Mouse (Mus musculus) left cerebral cortex, adult 18-20 months (tissue): ENCODE measurements around the gene B230104I21Rik. TPM values are rescaled to one million over a fixed set of nuclear protein-coding genes. Genes with fewer than 3 reads are reported as not detected.

Experiments
- DNase-seq, 2 experiments: peaks; one replicate each; pipeline ENCODE4 v3.0.0; 2021 to 2022; ENCODE audit warnings: low spot score in 2 of 2, mixed read lengths in 1 of 2
- total RNA-seq, 2 experiments: library from RNA; stranded (reverse); gene quantifications; 2 replicates each; pipeline ENCODE4 v1.2.3; 2021

The B230104I21Rik gene
- total RNA-seq, 2 experiments from 2014 or later: not detected

DNA sequence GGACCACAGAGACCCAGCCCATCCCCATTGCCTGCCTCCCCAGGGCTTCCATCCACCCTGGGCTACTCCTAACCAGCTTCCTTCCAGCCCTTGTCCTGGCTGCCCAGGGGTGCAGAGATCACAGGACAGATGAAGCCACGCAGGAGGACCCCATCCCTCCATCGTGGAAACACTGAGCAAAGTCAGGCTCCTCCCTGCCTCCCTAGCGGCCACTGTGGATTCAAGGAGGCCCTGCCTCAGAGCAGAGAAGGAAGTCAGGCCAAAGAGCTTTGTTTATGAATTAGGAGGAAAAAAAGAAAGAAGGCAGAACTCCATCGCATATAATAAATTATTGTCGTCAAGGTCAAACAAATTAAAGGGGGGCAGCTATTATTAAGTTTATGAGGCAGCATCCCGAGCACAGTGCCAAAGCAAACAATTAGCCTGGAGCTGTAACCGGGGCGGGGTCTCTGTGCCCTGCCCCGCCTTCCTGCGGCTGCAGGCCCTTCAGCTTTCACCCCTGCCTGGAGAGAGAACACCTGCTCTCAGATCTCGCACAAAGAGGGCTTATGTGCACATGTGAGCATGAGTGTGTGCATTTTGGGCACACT, 12.4 kb downstream of the B230104I21Rik start:
- no peak for DNase-seq

DNA sequence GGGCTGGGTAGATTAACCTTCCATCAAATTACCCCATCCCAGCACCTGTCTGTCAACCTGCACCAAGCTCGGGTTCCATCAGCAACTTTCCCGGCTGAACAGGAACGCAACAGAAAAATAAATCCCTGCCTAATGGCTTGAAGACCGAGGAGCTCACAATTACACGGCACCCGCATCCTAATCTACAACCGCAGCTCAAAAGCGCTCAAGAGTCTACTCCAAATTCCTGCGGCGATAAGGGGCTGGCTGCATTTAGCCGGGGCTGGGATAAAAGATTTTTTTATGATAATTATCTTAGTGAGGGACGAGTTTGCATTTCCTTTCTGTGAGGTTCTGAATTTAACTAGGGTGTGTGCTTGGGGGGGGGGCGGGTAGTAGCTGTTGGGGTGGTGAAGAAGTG, 16.3 kb downstream of the B230104I21Rik start:
- DNase-seq: no peak

DNA sequence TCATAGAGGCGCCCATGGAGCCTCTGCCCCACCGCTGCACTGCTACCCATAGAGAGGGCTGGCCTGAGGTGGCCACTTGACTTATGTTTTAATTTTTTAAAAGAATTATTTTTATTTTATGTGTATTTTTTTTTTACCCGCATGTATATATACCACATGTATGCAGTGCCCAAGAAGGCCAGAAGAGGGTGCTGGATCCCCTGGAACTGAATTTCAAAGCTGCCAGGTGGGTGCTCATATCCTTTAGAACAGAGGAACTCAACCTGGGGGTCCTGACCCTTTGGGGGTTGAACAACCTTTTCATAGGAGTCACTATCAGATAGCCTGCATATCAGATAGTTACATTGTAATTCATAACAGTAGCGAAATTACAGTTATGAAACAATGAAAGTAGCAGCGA, 19.5 kb downstream of the B230104I21Rik start:
- DNase-seq: no peak

DNA sequence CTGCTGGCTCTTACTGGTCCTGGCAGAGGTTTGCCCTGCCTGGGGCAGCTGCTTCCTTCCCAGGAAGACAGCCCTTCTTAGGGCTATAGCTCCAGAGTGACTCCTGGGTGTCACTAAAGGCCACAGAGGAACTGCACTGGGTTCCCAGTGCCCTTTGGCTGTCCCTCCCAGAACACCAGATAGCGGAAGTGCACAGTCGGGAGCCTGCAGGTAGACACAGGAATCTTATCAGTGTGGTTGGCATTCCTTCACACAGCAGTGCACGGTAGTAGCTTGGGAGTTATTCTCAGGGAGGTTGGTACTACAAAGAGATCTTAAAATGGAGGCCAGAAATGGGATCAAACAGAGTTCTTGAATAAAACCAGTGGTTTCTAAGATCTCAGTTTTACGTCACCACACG, 22.4 kb downstream of the B230104I21Rik start:
- no peak for DNase-seq

DNA sequence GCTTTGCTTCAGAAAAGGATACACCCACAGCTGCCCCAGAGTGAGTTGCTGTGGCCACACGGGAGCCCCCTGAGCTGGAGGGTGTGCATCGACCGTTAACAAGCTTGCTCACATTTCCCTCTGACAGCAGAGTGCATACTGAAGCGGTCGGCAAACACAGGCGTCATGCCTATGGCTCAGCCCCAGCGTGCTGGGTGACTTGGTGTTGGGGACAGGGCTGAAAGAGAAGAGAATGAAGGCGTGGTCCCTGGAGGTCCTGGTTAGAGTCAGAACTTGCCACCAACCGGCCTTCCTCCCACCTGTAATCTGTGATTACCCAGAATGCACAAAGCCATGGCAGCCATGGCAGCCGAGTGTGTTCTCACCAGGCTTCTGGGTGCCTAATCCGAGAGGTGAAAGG, 22.9 kb downstream of the B230104I21Rik start:
- no peak for DNase-seq

DNA sequence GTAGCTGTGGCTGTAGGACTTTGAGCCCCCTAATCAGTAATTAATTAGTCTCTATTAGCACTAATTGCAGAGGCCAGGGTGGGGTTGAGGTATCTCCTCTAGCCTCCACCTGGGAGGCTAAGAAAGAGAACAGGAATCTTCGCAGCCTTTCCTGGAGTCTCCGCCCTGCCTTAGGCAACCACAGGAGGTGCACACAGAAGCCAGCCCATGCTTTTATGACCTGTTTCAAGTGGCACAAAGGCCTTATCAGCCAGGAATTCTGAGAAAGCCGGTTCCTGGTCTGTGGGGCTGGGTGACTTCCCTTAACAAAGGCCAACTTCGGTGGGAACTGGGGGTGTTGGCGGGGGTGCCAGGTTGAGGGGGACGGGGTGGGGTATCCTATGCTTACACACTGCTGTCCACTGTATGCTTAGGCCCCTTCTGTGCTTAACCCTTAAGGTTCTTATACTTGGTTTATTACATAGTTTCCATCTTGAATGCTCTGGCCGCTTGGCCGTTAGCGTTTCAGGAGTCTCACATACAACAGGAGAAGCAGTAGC, 23.9 kb downstream of the B230104I21Rik start:
- DNase-seq: no peak

DNA sequence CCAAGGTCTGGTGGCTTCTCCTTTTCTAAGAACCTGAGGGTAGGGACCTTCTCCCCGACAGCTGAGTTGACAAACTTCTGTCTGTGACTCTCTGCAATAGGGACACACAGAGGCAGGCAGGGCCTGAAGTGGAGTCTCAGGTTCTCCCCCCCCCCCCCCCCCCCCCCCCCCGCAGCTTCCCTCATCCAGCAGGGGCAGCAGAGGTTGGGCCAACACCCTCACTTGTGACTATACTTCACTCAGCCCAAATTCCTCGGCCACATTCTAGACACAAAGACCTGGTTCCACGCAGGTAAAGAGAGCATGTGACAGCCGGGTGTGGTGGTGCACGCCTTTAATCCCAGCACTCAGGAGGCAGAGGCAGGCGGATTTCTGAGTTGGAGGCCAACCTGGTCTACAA, 24.5 kb downstream of the B230104I21Rik start:
- no peak for DNase-seq

DNA sequence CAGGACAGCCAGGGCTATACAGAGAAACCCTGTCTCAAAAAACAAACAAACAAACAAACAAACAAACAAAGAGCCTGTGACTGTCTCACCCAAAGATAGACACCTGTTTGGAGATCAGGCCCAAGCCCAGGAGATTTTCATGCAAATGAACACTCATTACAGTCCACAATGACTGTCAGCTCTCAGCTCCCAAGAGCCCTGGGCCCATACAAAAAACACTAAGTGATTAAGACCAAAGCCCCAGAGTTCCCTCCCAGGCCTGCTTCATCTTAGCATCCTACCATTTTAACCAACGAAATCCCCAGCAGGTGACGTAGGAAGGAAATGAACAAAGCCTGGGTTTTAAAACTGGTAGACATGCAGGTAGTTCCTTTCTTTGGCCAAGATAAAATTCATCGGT, 24.9 kb downstream of the B230104I21Rik start:
- no peak for DNase-seq

DNA sequence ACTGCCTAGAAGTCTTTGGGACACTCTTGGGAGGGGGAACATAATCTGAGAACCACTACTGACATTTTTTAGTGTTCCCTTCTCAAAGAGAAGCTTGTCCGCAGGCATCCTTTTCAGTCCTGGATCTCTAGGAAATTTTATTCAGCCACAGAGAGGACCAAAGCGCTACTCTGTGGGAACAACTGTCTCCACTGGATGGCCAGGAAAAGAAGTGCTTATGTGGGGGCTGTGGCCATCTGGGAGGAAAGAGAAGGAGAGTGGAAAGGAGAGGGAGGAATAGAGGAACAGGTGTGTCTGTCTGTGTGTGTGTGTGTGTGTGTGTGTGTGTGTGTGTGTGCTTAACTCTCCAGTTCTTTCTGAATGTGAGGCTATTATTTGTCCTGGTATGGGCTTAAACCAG, 28.8 kb downstream of the B230104I21Rik start:
- DNase-seq: peak; percentile 20 to 24

DNA sequence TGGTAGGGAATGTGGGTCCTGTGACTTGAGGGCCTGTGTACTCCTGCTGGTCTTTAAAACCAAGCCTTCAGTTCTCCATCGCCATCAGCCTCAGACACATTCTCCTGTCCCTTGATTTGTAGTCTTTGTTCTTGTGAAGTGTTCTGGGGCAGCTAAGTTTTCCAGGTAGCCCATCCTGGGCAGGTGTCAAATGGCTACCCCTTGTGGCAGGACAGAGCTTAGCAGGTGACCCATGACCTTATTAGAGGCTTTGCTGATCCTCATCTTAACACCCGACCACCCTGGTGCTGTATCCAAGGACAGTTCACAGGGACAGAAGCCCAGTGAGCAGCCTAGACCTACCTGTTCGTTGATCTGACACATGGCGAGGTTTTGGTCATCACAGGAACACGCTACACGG, 30.9 kb downstream of the B230104I21Rik start:
- no peak for DNase-seq

DNA sequence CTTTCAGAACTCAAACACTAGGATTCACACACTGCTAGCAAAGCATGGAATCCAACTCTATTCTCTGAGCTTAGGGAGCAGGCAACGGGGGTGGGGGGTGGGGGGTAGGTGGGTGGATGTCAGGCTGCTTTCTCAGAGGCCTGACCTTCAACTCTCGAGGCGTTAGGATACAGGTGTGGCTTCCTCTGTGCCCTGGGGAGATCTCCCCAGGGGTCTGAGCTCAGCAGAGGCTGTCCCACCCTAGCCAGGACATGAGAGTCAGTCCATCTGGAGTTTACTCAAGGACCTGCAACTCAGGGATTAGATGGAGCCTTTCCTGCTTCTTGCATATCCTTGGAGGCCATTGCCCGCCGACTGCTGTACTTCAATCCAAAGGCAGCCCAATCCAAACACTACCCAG, 33.2 kb downstream of the B230104I21Rik start:
- DNase-seq: no peak

DNA sequence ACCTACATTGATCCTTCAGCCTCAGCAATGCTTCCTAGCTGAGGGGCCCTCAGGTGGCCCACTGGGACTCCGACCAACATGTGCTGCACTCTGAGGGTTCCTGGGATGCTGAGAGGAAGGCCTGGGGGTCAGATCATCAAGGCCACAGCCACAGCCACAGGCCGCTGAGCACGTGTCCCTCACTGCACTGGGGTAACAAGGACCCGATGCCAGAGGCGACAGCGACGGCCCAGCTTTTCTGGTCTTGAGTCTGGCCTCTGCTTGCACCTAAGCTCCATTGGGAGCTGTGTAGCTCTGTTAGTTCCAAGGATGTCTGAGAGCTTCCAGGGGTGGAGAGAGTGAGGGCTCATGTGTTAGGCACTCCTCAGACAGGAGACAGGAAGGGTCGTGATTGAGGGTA, 34.9 kb downstream of the B230104I21Rik start:
- no peak for DNase-seq

DNA sequence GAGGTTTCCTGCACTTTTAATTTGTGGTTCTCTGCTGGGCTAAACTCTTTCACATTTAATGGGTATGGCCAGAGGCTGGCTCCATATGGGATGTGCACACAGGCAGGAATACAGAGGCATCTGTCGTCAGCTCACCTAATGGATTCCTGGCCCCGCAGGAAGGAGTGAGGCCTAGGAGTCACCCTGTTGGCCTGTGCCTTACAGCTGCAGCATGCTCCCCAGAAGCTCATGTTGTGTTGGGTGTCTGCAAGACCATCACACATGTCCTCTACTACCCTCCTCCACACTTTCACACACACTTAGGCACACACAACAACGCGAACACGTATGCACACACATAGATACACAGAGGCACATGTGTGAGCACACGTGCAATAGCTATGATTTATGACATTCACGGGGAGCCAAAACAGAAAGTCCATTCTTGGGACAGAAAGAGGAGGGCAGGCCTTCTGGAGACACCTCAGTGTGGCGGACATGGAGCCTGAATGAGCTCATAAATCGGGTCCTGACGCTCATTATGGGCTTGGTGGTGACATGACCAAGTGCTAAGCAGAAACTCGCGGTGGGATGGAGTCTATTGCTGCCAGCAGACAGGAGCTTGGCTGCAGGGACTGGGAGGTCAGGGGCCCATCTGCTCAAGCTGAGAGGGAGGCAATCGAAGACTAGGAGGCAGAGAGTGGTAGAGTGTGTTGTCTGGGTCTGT, 35.8 kb downstream of the B230104I21Rik start:
- no peak for DNase-seq

DNA sequence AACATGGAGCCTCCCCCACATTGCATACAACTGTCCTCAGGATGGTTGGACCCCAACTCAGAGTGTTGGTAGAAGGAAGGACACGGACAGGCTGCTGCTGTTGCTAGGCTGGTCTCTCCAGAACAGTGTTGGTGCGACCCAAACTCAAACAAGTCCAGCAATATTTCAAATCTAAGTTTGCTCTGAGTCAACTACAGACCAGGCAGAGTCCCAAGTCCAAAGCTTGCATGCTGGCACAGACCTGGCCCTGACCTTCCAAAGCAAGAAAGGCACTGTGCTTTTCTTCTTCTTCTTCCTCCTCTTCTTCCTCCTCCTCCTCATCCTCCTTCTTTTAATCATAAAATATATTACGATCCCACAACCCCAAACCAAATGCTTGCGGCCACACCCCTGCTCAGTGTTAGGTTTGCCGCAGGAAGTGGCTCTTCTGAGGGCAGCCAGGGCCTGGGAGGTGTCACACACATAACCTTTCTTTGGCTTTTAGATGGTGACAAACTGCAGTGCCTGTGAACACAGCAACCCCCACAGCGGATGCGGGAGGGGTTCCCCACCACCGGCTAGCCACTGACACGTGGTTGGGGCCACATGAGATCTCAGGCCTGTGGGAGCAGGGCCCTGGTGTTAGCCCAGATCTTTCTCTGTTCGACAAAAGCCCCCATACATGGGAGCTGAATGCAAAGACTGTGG, 40.2 kb downstream of the B230104I21Rik start:
- no peak for DNase-seq

DNA sequence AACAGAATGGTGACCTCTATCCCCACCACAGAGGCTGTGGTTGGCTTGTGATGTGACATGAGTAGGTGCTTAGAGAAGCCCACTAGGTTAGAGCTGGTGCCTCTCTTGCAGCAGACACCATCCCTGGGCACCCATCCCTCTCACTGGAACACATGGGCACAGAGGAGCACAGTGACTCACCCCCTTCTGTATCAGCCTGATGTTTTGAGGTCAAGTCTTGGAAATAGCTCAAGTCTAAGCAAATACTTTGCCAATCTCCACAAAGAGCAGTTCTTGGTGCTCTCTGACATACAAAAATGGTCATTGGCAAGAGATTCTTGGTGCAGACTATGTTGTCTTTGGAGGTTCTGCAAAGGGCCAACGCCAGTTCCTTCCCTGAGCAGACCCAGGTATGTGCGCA, 42.9 kb downstream of the B230104I21Rik start:
- DNase-seq: no peak

DNA sequence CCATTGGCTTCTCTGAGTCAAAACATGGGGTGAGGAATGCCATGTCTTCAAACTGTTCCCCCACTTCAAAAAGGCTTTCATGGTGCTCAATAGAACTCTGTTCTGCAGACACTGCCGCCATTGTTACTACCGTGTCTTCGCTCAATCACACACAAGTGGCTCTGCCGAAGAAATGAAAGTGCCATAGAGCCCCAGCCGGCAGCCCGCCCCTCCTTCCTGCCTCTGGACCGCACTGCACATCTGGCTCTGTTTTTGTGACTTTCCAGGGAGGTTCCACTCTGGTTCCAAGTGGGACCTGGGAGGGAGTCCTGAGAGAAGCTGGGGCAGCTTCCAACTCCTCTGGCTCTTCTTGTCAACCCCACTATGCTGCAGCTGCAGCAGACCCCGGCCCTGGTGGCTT, 49.3 kb downstream of the B230104I21Rik start:
- no peak for DNase-seq

DNA sequence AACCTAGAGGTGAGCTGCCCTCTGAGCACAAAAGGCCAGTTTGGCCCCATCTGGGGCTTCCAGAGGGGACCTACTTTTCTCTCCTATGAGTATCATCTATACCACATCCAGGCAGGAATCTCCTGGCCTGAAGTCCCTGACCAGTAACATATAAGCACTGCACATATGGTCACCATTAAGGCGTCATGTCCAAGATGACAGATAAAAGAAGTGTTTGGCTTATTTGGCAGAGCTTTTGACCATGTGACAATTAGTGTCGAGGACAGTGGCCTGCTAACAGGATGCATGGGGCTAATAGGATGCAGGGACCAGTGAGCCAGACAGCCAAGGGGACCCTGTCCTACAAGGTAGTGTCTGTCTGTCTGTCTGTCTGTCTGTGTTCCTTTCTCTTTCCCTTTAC, 50.0 kb downstream of the B230104I21Rik start:
- DNase-seq: no peak

DNA sequence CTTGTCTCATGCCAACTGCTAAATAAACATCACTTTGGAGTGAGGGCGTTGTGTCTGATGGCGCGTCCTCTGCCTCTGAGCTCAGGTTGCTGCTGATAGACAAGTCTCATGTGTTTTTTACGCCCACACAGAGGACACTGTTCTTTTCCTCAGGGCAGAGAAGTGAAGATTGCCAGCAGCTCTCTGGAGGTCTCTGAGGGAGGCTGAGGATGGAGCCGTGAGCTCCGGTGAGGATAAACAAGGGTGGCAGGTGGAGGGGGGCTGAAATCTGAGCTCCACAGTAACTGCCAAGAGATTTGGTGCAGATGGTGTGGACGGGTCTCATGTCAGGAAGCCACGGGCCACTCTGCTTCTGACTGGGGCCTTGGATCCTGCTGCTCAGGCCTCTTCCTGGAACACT, 50.9 kb downstream of the B230104I21Rik start:
- DNase-seq: no peak

DNA sequence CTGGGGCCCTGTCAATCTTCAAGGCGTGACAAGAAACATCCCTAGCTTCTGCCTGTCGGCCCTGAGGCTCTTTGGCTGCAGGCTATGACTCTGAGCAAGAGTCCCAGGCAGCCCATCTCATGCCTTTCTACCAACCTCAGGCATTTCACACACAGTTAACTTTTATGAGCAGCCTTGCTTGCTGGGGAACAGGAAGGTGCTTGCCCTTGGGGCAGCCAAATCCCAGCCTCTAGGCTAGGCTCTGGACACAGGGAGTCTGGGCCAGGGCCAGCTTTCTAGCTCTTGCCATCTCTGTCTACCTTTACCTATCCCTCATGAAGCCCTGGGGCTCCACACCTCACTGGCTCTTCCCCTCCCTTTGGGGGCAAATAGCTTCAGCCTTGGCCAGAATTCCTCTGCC, 53.7 kb downstream of the B230104I21Rik start:
- DNase-seq: no peak

DNA sequence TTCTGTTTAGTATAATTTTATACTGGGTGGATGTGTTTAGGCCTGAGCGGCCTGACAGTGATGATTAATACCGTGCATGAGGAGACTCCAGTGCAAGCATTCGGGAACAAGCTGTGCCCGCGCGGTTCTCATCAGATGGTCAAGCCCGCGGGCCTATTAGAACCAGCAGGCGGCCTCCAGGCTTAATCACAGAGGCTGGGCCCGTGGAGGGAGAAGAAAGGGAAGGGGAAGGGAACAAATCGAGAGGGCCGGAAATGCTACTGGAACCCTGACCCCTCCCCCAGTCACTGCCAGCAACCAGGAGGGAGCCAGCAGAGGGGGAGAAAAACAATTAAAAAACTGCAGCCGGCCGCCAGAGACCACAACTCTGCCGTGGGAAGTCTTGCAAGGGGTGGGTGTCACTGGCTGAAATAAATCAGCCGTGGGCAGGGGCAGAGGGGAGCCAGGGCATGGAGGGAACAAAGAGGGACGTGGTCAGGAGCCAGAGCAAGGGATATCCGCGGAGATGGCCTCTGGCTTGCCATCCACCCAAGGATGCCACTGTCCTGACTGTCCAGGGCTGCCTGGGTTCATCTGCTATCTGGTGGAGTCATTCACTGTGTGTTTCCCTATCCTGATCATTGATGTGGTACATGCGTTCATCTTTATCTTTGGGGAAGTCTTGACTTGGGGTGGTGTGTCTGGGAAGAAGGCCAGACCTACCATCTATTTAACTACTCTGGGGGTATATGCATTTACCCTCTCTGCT, 54.6 kb downstream of the B230104I21Rik start:
- DNase-seq: no peak

DNA sequence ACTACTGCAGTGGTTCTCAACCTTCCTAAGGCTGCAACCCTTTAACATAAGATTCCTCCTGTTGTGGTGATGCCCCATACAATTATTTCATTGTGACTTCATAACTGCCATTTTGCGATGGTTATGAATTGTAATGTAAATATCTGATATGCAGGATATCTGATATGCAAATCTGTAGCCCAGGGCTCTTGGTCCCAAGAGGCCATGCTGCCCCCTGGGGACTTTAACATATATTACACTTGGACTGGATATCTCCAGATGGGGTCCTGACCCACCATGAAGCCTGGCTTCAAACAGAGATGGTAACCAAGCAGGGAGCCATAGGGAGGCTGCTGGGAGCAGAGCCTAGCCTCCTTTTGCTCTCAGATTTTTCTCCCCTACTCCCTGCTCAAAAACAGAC, 56.7 kb downstream of the B230104I21Rik start:
- DNase-seq: no peak
